Mouse (Mus musculus) kidney, postnatal 25 days (tissue): Measurements from ENCODE around the gene Gng13.

Experiments used
- DNase-seq, 2 experiments: peaks; one replicate each; pipeline ENCODE4 v3.0.0; 2021; ENCODE audit warnings: mixed read lengths in 2 of 2

Gng13 gene

GRCm38 (mm10) chr17:25716711-25717637 is at the start of gene Gng13:
Gng13 (plus strand) TSS chr17:25717171.
- DNase-seq: peak; percentile 46 to 65

GRCm38 (mm10) chr17:25668481-25669055 is 48.4 kb upstream of the Gng13 start:
- DNase-seq: no peak

GRCm38 (mm10) chr17:25672982-25673381 is 44.0 kb upstream of the Gng13 start:
- DNase-seq: no peak

- no peak for DNase-seq
Observed at GRCm38 (mm10) chr17:25677969-25678368, 39.0 kb upstream of the Gng13 start.

GRCm38 (mm10) chr17:25679818-25680217 is 37.2 kb upstream of the Gng13 start:
- DNase-seq: no peak

GRCm38 (mm10) chr17:25681636-25682035 is 35.3 kb upstream of the Gng13 start:
- no peak for DNase-seq

GRCm38 (mm10) chr17:25686323-25686722 is 30.6 kb upstream of the Gng13 start:
- DNase-seq: no peak

GRCm38 (mm10) chr17:25688922-25689321 is 28.0 kb upstream of the Gng13 start:
- DNase-seq: no peak

- DNase-seq: no peak
Observed at GRCm38 (mm10) chr17:25696263-25696662, 20.7 kb upstream of the Gng13 start.

- peak; percentile 60 to 84 for DNase-seq
Observed at GRCm38 (mm10) chr17:25698446-25698845, 18.5 kb upstream of the Gng13 start.

GRCm38 (mm10) chr17:25700863-25701496 is 16.0 kb upstream of the Gng13 start:
- DNase-seq: no peak

- DNase-seq: no peak
Observed at GRCm38 (mm10) chr17:25709994-25710393, 7.0 kb upstream of the Gng13 start.

GRCm38 (mm10) chr17:25711136-25711535 is 5.8 kb upstream of the Gng13 start:
- no peak for DNase-seq

- DNase-seq: no peak
Observed at GRCm38 (mm10) chr17:25715627-25716026, 1.3 kb upstream of the Gng13 start.

- no peak for DNase-seq
Observed at GRCm38 (mm10) chr17:25716130-25716529, 841 bp upstream of the Gng13 start.

GRCm38 (mm10) chr17:25717691-25718090 is 720 bp downstream of the Gng13 start:
- no peak for DNase-seq

- no peak for DNase-seq
Observed at GRCm38 (mm10) chr17:25721476-25721875, 4.5 kb downstream of the Gng13 start.

- DNase-seq: no peak
Observed at GRCm38 (mm10) chr17:25723470-25723869, 6.5 kb downstream of the Gng13 start.

GRCm38 (mm10) chr17:25723919-25724318 is 6.9 kb downstream of the Gng13 start:
- DNase-seq: no peak

- DNase-seq: peak; percentile 26 to 75
Observed at GRCm38 (mm10) chr17:25725264-25725663, 8.3 kb downstream of the Gng13 start.

- peak; percentile 100 for DNase-seq
Observed at GRCm38 (mm10) chr17:25727265-25728008, 10.5 kb downstream of the Gng13 start, which contains the start of the genes Chtf18 and Rpusd1. Chtf18 (minus strand) TSS chr17:25727419. Rpusd1 (plus strand) TSS chr17:25727670.

GRCm38 (mm10) chr17:25728009-25728270 is 11.0 kb downstream of the Gng13 start:
- peak; percentile 44 to 66 for DNase-seq

- peak; percentile 87 to 94 for DNase-seq
Observed at GRCm38 (mm10) chr17:25732082-25732481, 15.1 kb downstream of the Gng13 start.
